Comparison of ENCODE assay signal across 23 mouse cellular contexts in the genomic region with DNA sequence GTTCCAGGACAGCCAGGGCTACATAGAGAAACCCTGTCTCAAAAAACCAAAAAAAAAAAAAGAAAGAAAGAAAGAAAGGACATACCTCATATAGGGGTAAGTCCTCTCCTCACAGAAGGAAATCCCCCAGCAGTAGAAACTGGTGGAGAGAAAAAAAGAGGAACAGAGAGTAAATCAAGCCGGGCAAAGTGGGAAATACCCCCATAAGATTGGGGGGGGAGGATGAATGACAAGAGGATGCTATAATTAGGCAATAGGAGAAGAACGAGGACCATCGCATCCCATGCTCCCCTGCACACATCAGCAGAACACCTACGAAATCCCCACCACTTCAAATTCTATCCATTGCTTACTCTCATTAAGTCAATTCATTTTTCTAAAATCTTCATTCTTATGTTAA.
"Had no signal": no experiment of that assay in that cellular context is flagged by ENCODE, and none has a peak within 500 bp of the region (broad histone marks: within the 10 kb centered on the region; RNA-seq: fewer than 3 reads in every experiment).

No protein-coding gene starts in this region.

- H3K27me3 ChIP-seq: limb, embryonic 12.5 days; limb, embryonic 15.5 days; neural tube, embryonic 15.5 days; stomach, embryonic 15.5 days had no signal

- H3K4me1 ChIP-seq: neural tube, embryonic 12.5 days; neural tube, embryonic 15.5 days; stomach, embryonic 15.5 days had no signal

- H3K4me2 ChIP-seq: kidney, embryonic 15.5 days; limb, embryonic 12.5 days; limb, embryonic 15.5 days; liver, embryonic 11.5 days; lung, embryonic 14.5 days; midbrain, embryonic 11.5 days; neural tube, embryonic 12.5 days; neural tube, embryonic 15.5 days; stomach, embryonic 15.5 days had no signal

- DNase-seq: kidney, adult 8-10 months; kidney, postnatal 10 days; kidney, postnatal 36 days; left cerebral cortex, postnatal 4 days; liver, postnatal 0 days; lung, embryonic 14.5 days; midbrain, embryonic 14.5 days; retina, postnatal 1 day; right cerebral cortex, postnatal 25 days; spleen, adult 18-20 months; thymus, postnatal 36 days had no signal

- H3K4me3 ChIP-seq: kidney, embryonic 15.5 days; limb, embryonic 12.5 days; limb, embryonic 15.5 days; neural tube, embryonic 12.5 days; neural tube, embryonic 15.5 days; stomach, embryonic 15.5 days had no signal

- ATAC-seq: intestine, postnatal 0 days; liver, postnatal 0 days; lung, postnatal 0 days had no signal

- H3K36me3 ChIP-seq: kidney, embryonic 15.5 days; limb, embryonic 12.5 days; limb, embryonic 15.5 days; neural tube, embryonic 12.5 days; neural tube, embryonic 15.5 days; stomach, embryonic 15.5 days had no signal

- H3K9ac ChIP-seq: kidney, embryonic 15.5 days; limb, embryonic 12.5 days; limb, embryonic 15.5 days; liver, embryonic 14.5 days; liver, postnatal 0 days; lung, embryonic 14.5 days; neural tube, embryonic 12.5 days; neural tube, embryonic 15.5 days; stomach, embryonic 15.5 days had no signal

- H3K27ac ChIP-seq: kidney, embryonic 15.5 days; limb, embryonic 12.5 days; limb, embryonic 15.5 days; liver, embryonic 14.5 days; macrophage; neural tube, embryonic 12.5 days; neural tube, embryonic 15.5 days; stomach, embryonic 15.5 days had no signal

- H3K9me3 ChIP-seq: kidney, embryonic 15.5 days; limb, embryonic 12.5 days; limb, embryonic 15.5 days; neural tube, embryonic 12.5 days; neural tube, embryonic 15.5 days; stomach, embryonic 15.5 days had no signal
